Mouse (Mus musculus) forebrain, embryonic 11.5 days (tissue): ENCODE results near the gene Zfp362. TPM values are rescaled to one million over a fixed set of nuclear protein-coding genes. Genes with fewer than 3 reads are reported as not detected.

Source experiments
- ATAC-seq: fragments of 200-750 bp; cut with Nextera tagmentation; replicated peaks from 2 replicates; pipeline ENCODE4 v1.8.0; 2017; ENCODE audit warnings: moderate TSS enrichment; ENCODE audit not compliant: low FRiP score
- DNase-seq: peaks from one replicate; pipeline ENCODE4 v3.0.0-alpha.2; 2017; ENCODE audit warnings: low spot score
- H3K27ac ChIP-seq: fragments of 300-500 bp; sonication (generic); 2 replicates; pipeline ENCODE4 v1.5.1; 2014; ENCODE audit warnings: low read depth, low read length
- H3K27me3 ChIP-seq: fragments of 300-500 bp; sonication (generic); 2 replicates; pipeline ENCODE4 v1.6.1; 2014; ENCODE audit warnings: mild to moderate bottlenecking, low read length, mixed read lengths; ENCODE audit not compliant: control insufficient read depth, insufficient read depth
- H3K36me3 ChIP-seq: fragments of 300-500 bp; sonication (generic); 2 replicates; pipeline ENCODE4 v1.6.1; 2014; ENCODE audit warnings: mild to moderate bottlenecking, low read length, moderate library complexity, mixed read lengths; ENCODE audit not compliant: control insufficient read depth, insufficient read depth
- H3K4me1 ChIP-seq: fragments of 300-500 bp; sonication (generic); replicated peaks from 2 replicates; pipeline ENCODE4 v1.6.1; 2014; ENCODE audit warnings: low read length, mixed read lengths; ENCODE audit not compliant: control insufficient read depth, insufficient read depth
- H3K4me2 ChIP-seq: fragments of 300-500 bp; sonication (generic); 2 replicates; pipeline ENCODE4 v1.6.1; 2014; ENCODE audit warnings: low read depth, mild to moderate bottlenecking, low read length, moderate library complexity, mixed read lengths; ENCODE audit not compliant: severe bottlenecking
- H3K4me3 ChIP-seq: fragments of 300-500 bp; sonication (generic); 2 replicates; pipeline ENCODE4 v1.5.1; 2014; ENCODE audit warnings: low read depth, low read length
- H3K9ac ChIP-seq: fragments of 300-500 bp; sonication (generic); 2 replicates; pipeline ENCODE4 v1.6.1; 2014; ENCODE audit warnings: low read length
- H3K9me3 ChIP-seq: fragments of 300-500 bp; sonication (generic); 2 replicates; pipeline ENCODE4 v1.6.1; 2016; ENCODE audit warnings: low read length, mixed read lengths; ENCODE audit not compliant: control insufficient read depth
- WGBS: fragments of 180-500 bp; shearing (Covaris S2); extraction: QIAGEN DNeasy Blood & Tissue Kit; methylation state at CpG from one replicate; pipeline ENCODE4 v1.1.7; 2014; 5-methylcytosine and 5-hydroxymethylcytosine counted together
- polyA plus RNA-seq: library from polyadenylated mRNA; unstranded; fragments of >200 nt; fragmentation: Nextera tagmentation; extraction: Ambion mirVana; gene quantifications from 2 replicates; pipeline ENCODE4 v1.2.1, GENCODE M21; 2014

Zfp362 gene
- polyA plus RNA-seq, 1 experiment from 2014 or later, result 55.2 TPM

- peaks cover 3% of the 10 kb centered on the region; the same call in 1 of the 2 replicates for H3K36me3 ChIP-seq
- WGBS, result under 1% methylated on average over 72 of the region's 74 CpGs
- H3K9me3 ChIP-seq, result no peaks in the 10 kb centered on the region
- peaks cover 21% of the 10 kb centered on the region for H3K4me1 ChIP-seq
- H3K4me2 ChIP-seq, result peak overlapping the region; percentile 83
- peak overlapping the region; percentile 99 for H3K4me3 ChIP-seq
- H3K27me3 ChIP-seq, result no peaks in the 10 kb centered on the region
- ATAC-seq, result no peak
- peak overlapping the region; percentile 98 for H3K9ac ChIP-seq
- DNase-seq, result peak; percentile 71
- peak overlapping the region; percentile 85 for H3K27ac ChIP-seq
Measured at GRCm38 (mm10) chr4:128805150-128806042, 449 bp downstream of the Zfp362 start.

- peak; percentile 25; the same call in 1 of the 2 replicates for ATAC-seq
Measured at GRCm38 (mm10) chr4:128804426-128805149, 1.3 kb downstream of the Zfp362 start.

GRCm38 (mm10) chr4:128803569-128803968, 2.3 kb downstream of the Zfp362 start:
- DNase-seq, result no peak
- peak overlapping the region; percentile 83; the same call in 1 of the 2 replicates for H3K4me2 ChIP-seq
- H3K4me3 ChIP-seq, result no peak overlapping the region
- no peaks in the 10 kb centered on the region for H3K9me3 ChIP-seq
- ATAC-seq, result no peak
- 44% methylated on average over 5 of the region's 5 CpGs for WGBS
- no peak overlapping the region for H3K27ac ChIP-seq
- peaks cover 3% of the 10 kb centered on the region; the same call in 1 of the 2 replicates for H3K36me3 ChIP-seq
- H3K27me3 ChIP-seq, result no peaks in the 10 kb centered on the region
- H3K4me1 ChIP-seq, result peaks cover 24% of the 10 kb centered on the region
- peak overlapping the region; percentile 98 for H3K9ac ChIP-seq

More at GRCm38 (mm10) chr4:128804426-128805149, 1.3 kb downstream of the Zfp362 start:
- Histone ChIP-seq H3K4me3 (peak overlapping the region; percentile 99), H3K9ac (peak overlapping the region; percentile 98), H3K4me2 (peak overlapping the region; percentile 83), H3K27ac (peak overlapping the region; percentile 85; the same call in 1 of the 2 replicates), H3K27me3 (no peaks in the 10 kb centered on the region), H3K4me1 (peaks cover 23% of the 10 kb centered on the region), H3K9me3 (no peaks in the 10 kb centered on the region), H3K36me3 (peaks cover 3% of the 10 kb centered on the region; the same call in 1 of the 2 replicates)
- DNase-seq, result no peak
- WGBS, result 6% methylated on average over 6 of the region's 6 CpGs

GRCm38 (mm10) chr4:128801675-128802465, 4.0 kb downstream of the Zfp362 start:
- no peaks in the 10 kb centered on the region for H3K9me3 ChIP-seq
- H3K27me3 ChIP-seq, result no peaks in the 10 kb centered on the region
- no peak overlapping the region for H3K9ac ChIP-seq
- peaks cover 3% of the 10 kb centered on the region; the same call in 1 of the 2 replicates for H3K36me3 ChIP-seq
- peaks cover 20% of the 10 kb centered on the region for H3K4me1 ChIP-seq
- no peak overlapping the region for H3K4me2 ChIP-seq
- H3K27ac ChIP-seq, result no peak overlapping the region
- no peak overlapping the region for H3K4me3 ChIP-seq
- DNase-seq (no peak), ATAC-seq (no peak)
- 78% methylated on average over 9 of the region's 9 CpGs for WGBS

GRCm38 (mm10) chr4:128796788-128797187, 9.1 kb downstream of the Zfp362 start:
- Histone ChIP-seq H3K9ac (no peak overlapping the region), H3K4me3 (no peak overlapping the region), H3K36me3 (peaks cover 3% of the 10 kb centered on the region; the same call in 1 of the 2 replicates), H3K27me3 (no peaks in the 10 kb centered on the region), H3K4me1 (peaks cover 18% of the 10 kb centered on the region), H3K4me2 (no peak overlapping the region), H3K27ac (no peak overlapping the region), H3K9me3 (no peaks in the 10 kb centered on the region)
- DNase-seq (no peak), ATAC-seq (no peak)
- 82% methylated on average over 8 of the region's 8 CpGs for WGBS

GRCm38 (mm10) chr4:128795596-128795995, 10.2 kb downstream of the Zfp362 start:
- ATAC-seq, result peak; percentile 79
- Histone ChIP-seq H3K9ac (no peak overlapping the region), H3K4me2 (0 out of 2 replicates have a peak overlapping the region, but pooled peaks have one; percentile 11), H3K27me3 (no peaks in the 10 kb centered on the region), H3K27ac (no peak overlapping the region), H3K9me3 (no peaks in the 10 kb centered on the region), H3K4me3 (no peak overlapping the region), H3K4me1 (peaks cover 20% of the 10 kb centered on the region), H3K36me3 (peaks cover under 1% of the 10 kb centered on the region; the same call in 1 of the 2 replicates)
- 1% methylated on average over 9 of the region's 9 CpGs for WGBS
- peak; percentile 88 for DNase-seq

- DNase-seq (no peak), ATAC-seq (no peak)
- Histone ChIP-seq H3K9me3 (no peaks in the 10 kb centered on the region), H3K4me3 (no peak overlapping the region), H3K4me2 (no peak overlapping the region), H3K4me1 (peaks cover 19% of the 10 kb centered on the region), H3K9ac (no peak overlapping the region), H3K36me3 (no peaks in the 10 kb centered on the region), H3K27ac (no peak overlapping the region), H3K27me3 (no peaks in the 10 kb centered on the region)
- 93% methylated on average over 8 of the region's 8 CpGs for WGBS
Measured at GRCm38 (mm10) chr4:128794198-128794597, 11.6 kb downstream of the Zfp362 start.

- H3K4me2 ChIP-seq, result no peak overlapping the region
- no peak overlapping the region for H3K4me3 ChIP-seq
- ATAC-seq (no peak), DNase-seq (no peak)
- no peak overlapping the region for H3K27ac ChIP-seq
- no peaks in the 10 kb centered on the region for H3K36me3 ChIP-seq
- no peaks in the 10 kb centered on the region for H3K27me3 ChIP-seq
- H3K9ac ChIP-seq, result no peak overlapping the region
- WGBS, result 67% methylated on average over 1 of the region's 1 CpGs
- H3K9me3 ChIP-seq, result no peaks in the 10 kb centered on the region
- H3K4me1 ChIP-seq, result peaks cover 17% of the 10 kb centered on the region; the same call in 1 of the 2 replicates
Measured at GRCm38 (mm10) chr4:128793710-128794109, 12.1 kb downstream of the Zfp362 start.
